17 mouse cellular contexts compared by ENCODE assay signal in genomic region chr6:93983551-93983950, GRCm38 (mm10).
"Had no signal": no experiment of that assay in that cellular context is flagged by ENCODE, and none has a peak within 500 bp of the region (broad histone marks: within the 10 kb centered on the region; RNA-seq: fewer than 3 reads in every experiment).

No protein-coding gene starts in this region.

- H3K9me3 ChIP-seq: lung, embryonic 15.5 days; megakaryocyte, embryonic 14.5 days; midbrain, embryonic 13.5 days; midbrain, embryonic 15.5 days; neural tube, embryonic 12.5 days; stomach, embryonic 15.5 days had no signal

- H3K4me3 ChIP-seq: lung, embryonic 15.5 days; megakaryocyte, embryonic 14.5 days; midbrain, embryonic 13.5 days; midbrain, embryonic 15.5 days; neural tube, embryonic 12.5 days; stomach, embryonic 15.5 days had no signal

- H3K36me3 ChIP-seq: lung, embryonic 15.5 days; midbrain, embryonic 13.5 days; midbrain, embryonic 15.5 days; neural tube, embryonic 12.5 days; stomach, embryonic 15.5 days had no signal

- H3K27ac ChIP-seq: lung, embryonic 15.5 days; macrophage; midbrain, embryonic 13.5 days; midbrain, embryonic 15.5 days; neural tube, embryonic 12.5 days; stomach, embryonic 15.5 days; stomach, postnatal 0 days had no signal

- H3K4me1 ChIP-seq: lung, embryonic 15.5 days; megakaryocyte, embryonic 14.5 days; stomach, embryonic 15.5 days had no signal

- H3K4me2 ChIP-seq: lung, embryonic 15.5 days; midbrain, embryonic 11.5 days; midbrain, embryonic 13.5 days; midbrain, embryonic 15.5 days; neural tube, embryonic 12.5 days; stomach, embryonic 15.5 days had no signal

- ATAC-seq: lung, postnatal 0 days; midbrain, embryonic 13.5 days; midbrain, embryonic 15.5 days had no signal

- H3K27me3 ChIP-seq: lung, embryonic 15.5 days; megakaryocyte, embryonic 14.5 days; midbrain, embryonic 13.5 days; midbrain, embryonic 15.5 days; neural tube, embryonic 12.5 days; stomach, embryonic 15.5 days had no signal

- DNase-seq: lung, adult 2 months; lung, postnatal 14 days; lung, postnatal 36 days; right cerebral cortex, postnatal 14 days; thymus, adult 2 months; thymus, postnatal 25 days; thymus, postnatal 4 days had no signal

- H3K9ac ChIP-seq: lung, embryonic 15.5 days; midbrain, embryonic 13.5 days; midbrain, embryonic 15.5 days; neural tube, embryonic 12.5 days; stomach, embryonic 15.5 days had no signal
